Mouse (Mus musculus): ENCODE data around the gene Fignl2. TPM values are rescaled to one million over a fixed set of nuclear protein-coding genes. Genes with fewer than 3 reads are reported as not detected.

Gene Fignl2
- polyA plus RNA-seq (2015; fragmentation: Nextera tagmentation; extraction: Ambion mirVana) = 0.10 and 0.12 TPM in 2 replicates

- peak within 1 kb of the TSS; percentile 75 for H3K4me3 ChIP-seq (ENCODE audit: low read length)
- under 1% methylated on average over 65 of the region's 96 CpGs for WGBS
- peak within 1 kb of the TSS; percentile 77 for H3K9ac ChIP-seq (ENCODE audit: low read length)
- peak within 1 kb of the TSS; percentile 82 for H3K27ac ChIP-seq (ENCODE audit: low read length)
- no peaks in the 10 kb centered on the region for H3K9me3 ChIP-seq (replicated peaks; ENCODE audit: control insufficient read depth, low read length)
- H3K4me2 ChIP-seq (ENCODE audit: low read depth, low read length) = peak within 1 kb of the TSS; percentile 89
- H3K27me3 ChIP-seq (ENCODE audit: control insufficient read depth, insufficient read depth, low read length) = peaks cover 23% of the 10 kb centered on the region
- H3K36me3 ChIP-seq (ENCODE audit: control insufficient read depth, insufficient read depth) = no peaks in the 10 kb centered on the region
- 0 out of 2 replicates have a peak, but pooled peaks cover 3% of the 10 kb centered on the region for H3K4me1 ChIP-seq (ENCODE audit: control insufficient read depth, insufficient read depth, low read length)
- ATAC-seq (replicated peaks; ENCODE audit: extremely low read depth, insufficient read depth, low FRiP score) = peak; percentile 58
Measured at GRCm38 (mm10) chr15:101077813-101078730, at the start of gene Fignl2. TSS of gene Fignl2 (minus strand) at chr15:101078567.

DNA sequence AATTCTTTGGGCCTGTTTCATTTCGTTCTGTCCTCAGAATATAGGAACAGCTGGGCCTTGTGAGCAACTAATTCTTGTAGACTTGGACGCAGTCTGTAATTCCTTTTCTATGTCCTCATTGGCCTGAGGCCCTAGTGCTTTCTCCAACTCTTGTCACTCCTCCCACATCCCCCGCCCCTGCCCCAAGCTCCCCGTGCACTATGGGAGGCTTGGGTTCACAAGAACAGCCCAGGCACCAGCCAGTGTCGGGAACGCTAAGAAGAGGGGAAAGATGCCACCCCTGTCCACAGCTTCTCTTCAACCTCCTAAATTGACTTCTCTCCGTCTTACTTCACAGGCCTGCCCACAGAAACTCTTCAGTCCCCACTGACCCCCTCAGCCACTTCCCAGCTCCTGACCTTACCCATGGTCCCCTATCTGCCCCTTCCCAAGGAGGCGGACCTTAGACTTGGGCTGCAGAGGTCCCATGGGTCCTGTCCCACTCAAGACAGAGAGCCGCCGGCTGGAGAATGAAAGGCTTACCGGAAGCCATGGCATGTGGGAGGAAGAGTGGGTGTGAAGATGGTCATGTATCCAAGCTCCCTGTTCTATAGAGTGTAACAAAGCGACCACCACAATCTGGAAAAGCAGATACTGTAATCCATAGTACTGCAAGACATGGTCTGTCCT is 48.6 kb upstream of the Fignl2 start:
- H3K9me3 ChIP-seq (replicated peaks; ENCODE audit: control insufficient read depth, low read length) = 0 out of 2 replicates have a peak, but pooled peaks cover 2% of the 10 kb centered on the region
- H3K36me3 ChIP-seq (ENCODE audit: control insufficient read depth, insufficient read depth) = no peaks in the 10 kb centered on the region
- WGBS = 60% methylated on average over 12 of the region's 12 CpGs
- peaks cover 31% of the 10 kb centered on the region for H3K27me3 ChIP-seq (ENCODE audit: control insufficient read depth, insufficient read depth, low read length)
- ATAC-seq (replicated peaks; ENCODE audit: extremely low read depth, insufficient read depth, low FRiP score) = peak; percentile 50
- H3K4me2 ChIP-seq (ENCODE audit: low read depth, low read length) = no peak overlapping the region
- H3K9ac ChIP-seq (ENCODE audit: low read length) = no peak overlapping the region
- H3K4me1 ChIP-seq (ENCODE audit: control insufficient read depth, insufficient read depth, low read length) = peaks cover 30% of the 10 kb centered on the region
- no peak overlapping the region for H3K4me3 ChIP-seq (ENCODE audit: low read length)
- H3K27ac ChIP-seq (ENCODE audit: low read length) = peak overlapping the region; percentile 59

DNA sequence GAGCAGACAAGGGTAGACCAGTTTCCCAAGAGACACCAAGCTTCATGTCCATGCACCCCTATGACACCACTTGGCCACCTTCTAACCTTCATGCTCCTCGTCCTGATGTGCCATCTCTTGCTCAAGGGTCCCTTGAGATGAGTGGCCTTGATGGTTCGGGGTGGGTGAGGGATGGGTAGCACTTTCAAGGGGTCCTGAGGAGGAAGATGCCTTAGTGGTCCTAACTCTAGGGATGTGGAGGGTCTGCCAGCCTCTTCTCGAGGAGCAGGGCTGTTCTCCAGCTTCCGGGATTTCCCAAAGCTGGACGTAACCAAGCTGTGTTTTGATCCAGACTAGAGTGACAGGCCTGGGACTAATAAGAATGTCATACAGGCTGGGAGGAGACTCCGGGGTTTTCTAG is 47.2 kb upstream of the Fignl2 start:
- Histone ChIP-seq H3K27me3 (ENCODE audit: control insufficient read depth, insufficient read depth, low read length) (peaks cover 20% of the 10 kb centered on the region), H3K27ac (ENCODE audit: low read length) (no peak overlapping the region), H3K9me3 (replicated peaks; ENCODE audit: control insufficient read depth, low read length) (0 out of 2 replicates have a peak, but pooled peaks cover 2% of the 10 kb centered on the region), H3K36me3 (ENCODE audit: control insufficient read depth, insufficient read depth) (no peaks in the 10 kb centered on the region), H3K4me2 (ENCODE audit: low read depth, low read length) (no peak overlapping the region), H3K4me1 (ENCODE audit: control insufficient read depth, insufficient read depth, low read length) (peaks cover 19% of the 10 kb centered on the region), H3K9ac (ENCODE audit: low read length) (no peak overlapping the region), H3K4me3 (ENCODE audit: low read length) (no peak overlapping the region)
- no peak for ATAC-seq (replicated peaks; ENCODE audit: extremely low read depth, insufficient read depth, low FRiP score)
- WGBS = 78% methylated on average over 6 of the region's 6 CpGs

DNA sequence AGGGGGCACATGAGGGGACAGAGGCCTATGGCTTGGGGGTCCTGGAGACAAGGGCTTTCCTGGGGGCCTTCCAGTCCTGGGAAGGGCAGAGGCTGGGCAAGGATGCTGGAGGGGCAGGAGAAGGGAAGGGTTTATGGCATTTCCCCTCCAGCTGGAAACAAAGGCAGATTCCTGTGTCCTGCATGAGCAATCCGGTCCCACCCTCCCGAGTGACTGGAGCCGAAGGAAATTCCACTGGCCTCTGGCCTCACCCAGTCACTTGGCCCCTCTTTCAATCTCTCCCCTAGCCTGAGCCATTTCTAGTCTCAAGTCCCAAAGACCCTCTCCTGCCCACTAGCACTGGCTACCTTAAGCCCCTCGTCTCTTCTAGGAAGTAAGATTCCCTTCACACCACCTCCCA is 44.8 kb upstream of the Fignl2 start:
- ATAC-seq (replicated peaks; ENCODE audit: extremely low read depth, insufficient read depth, low FRiP score) = no peak
- Histone ChIP-seq H3K9me3 (replicated peaks; ENCODE audit: control insufficient read depth, low read length) (0 out of 2 replicates have a peak, but pooled peaks cover 2% of the 10 kb centered on the region), H3K4me2 (ENCODE audit: low read depth, low read length) (no peak overlapping the region), H3K4me3 (ENCODE audit: low read length) (no peak overlapping the region), H3K9ac (ENCODE audit: low read length) (no peak overlapping the region), H3K36me3 (ENCODE audit: control insufficient read depth, insufficient read depth) (no peaks in the 10 kb centered on the region), H3K4me1 (ENCODE audit: control insufficient read depth, insufficient read depth, low read length) (peaks cover 4% of the 10 kb centered on the region), H3K27ac (ENCODE audit: low read length) (peak overlapping the region; percentile 55; the same call in 1 of the 2 replicates), H3K27me3 (ENCODE audit: control insufficient read depth, insufficient read depth, low read length) (peaks cover 10% of the 10 kb centered on the region)
- 52% methylated on average over 4 of the region's 4 CpGs for WGBS

- 0 out of 2 replicates have a peak, but pooled peaks cover under 1% of the 10 kb centered on the region for H3K27me3 ChIP-seq (ENCODE audit: control insufficient read depth, insufficient read depth, low read length)
- H3K4me3 ChIP-seq (ENCODE audit: low read length) = no peak overlapping the region
- H3K9ac ChIP-seq (ENCODE audit: low read length) = no peak overlapping the region
- H3K4me2 ChIP-seq (ENCODE audit: low read depth, low read length) = no peak overlapping the region
- 0 out of 2 replicates have a peak overlapping the region, but pooled peaks have one; percentile 26 for H3K27ac ChIP-seq (ENCODE audit: low read length)
- no peak for ATAC-seq (replicated peaks; ENCODE audit: extremely low read depth, insufficient read depth, low FRiP score)
- no peaks in the 10 kb centered on the region for H3K36me3 ChIP-seq (ENCODE audit: control insufficient read depth, insufficient read depth)
- peaks cover 2% of the 10 kb centered on the region; the same call in 1 of the 2 replicates for H3K4me1 ChIP-seq (ENCODE audit: control insufficient read depth, insufficient read depth, low read length)
- H3K9me3 ChIP-seq (replicated peaks; ENCODE audit: control insufficient read depth, low read length) = 0 out of 2 replicates have a peak, but pooled peaks cover 2% of the 10 kb centered on the region
- WGBS = 34% methylated on average over 2 of the region's 2 CpGs
Measured at GRCm38 (mm10) chr15:101122290-101122589, 43.9 kb upstream of the Fignl2 start.

DNA sequence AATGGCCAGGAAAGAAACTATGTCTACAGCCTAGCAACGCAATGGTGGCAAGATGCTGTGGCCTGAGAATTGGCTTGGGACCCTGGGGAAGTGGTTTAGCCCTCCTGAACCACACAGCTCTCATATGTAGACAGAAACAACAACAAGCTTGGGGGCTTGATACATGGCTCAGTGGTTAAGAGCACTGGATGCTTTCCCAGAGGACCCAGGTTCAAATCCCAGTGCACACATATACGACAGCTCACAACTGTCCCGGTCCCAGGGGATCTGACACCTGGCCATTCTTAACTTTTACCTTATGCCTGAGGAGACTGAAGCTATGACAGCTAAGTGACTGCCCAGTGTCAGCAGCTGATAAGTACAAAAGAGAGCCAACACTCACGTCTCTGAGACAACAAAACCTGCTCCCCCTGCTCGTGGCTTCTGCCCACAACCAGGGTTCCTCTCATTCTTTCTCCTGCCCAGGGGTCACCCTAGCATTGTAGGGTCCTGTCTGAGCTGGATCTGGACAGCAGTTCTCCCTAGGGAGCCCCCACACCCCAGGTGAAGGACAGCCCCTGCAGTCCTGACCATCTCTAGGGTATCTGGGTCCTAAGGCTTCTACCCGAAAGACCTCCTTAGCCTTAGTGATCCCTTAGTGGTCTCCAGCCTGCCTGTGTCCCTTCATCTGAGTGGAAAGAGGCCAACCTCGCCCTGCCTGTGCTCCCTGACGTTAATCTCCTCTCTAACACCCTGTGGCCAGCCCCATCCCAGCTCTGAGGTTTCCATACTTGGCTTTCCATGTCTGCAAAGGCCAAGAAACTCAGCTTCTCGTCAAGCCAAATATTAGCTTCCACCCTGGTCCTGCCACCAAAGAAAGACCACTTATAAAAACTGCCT is 43.3 kb upstream of the Fignl2 start:
- H3K36me3 ChIP-seq (ENCODE audit: control insufficient read depth, insufficient read depth) = no peaks in the 10 kb centered on the region
- H3K9me3 ChIP-seq (replicated peaks; ENCODE audit: control insufficient read depth, low read length) = 0 out of 2 replicates have a peak, but pooled peaks cover 2% of the 10 kb centered on the region
- no peak overlapping the region for H3K4me2 ChIP-seq (ENCODE audit: low read depth, low read length)
- H3K27ac ChIP-seq (ENCODE audit: low read length) = no peak overlapping the region
- no peak for ATAC-seq (replicated peaks; ENCODE audit: extremely low read depth, insufficient read depth, low FRiP score)
- H3K4me1 ChIP-seq (ENCODE audit: control insufficient read depth, insufficient read depth, low read length) = peaks cover 2% of the 10 kb centered on the region; the same call in 1 of the 2 replicates
- 64% methylated on average over 9 of the region's 9 CpGs for WGBS
- H3K4me3 ChIP-seq (ENCODE audit: low read length) = no peak overlapping the region
- H3K27me3 ChIP-seq (ENCODE audit: control insufficient read depth, insufficient read depth, low read length) = no peaks in the 10 kb centered on the region
- H3K9ac ChIP-seq (ENCODE audit: low read length) = no peak overlapping the region

DNA sequence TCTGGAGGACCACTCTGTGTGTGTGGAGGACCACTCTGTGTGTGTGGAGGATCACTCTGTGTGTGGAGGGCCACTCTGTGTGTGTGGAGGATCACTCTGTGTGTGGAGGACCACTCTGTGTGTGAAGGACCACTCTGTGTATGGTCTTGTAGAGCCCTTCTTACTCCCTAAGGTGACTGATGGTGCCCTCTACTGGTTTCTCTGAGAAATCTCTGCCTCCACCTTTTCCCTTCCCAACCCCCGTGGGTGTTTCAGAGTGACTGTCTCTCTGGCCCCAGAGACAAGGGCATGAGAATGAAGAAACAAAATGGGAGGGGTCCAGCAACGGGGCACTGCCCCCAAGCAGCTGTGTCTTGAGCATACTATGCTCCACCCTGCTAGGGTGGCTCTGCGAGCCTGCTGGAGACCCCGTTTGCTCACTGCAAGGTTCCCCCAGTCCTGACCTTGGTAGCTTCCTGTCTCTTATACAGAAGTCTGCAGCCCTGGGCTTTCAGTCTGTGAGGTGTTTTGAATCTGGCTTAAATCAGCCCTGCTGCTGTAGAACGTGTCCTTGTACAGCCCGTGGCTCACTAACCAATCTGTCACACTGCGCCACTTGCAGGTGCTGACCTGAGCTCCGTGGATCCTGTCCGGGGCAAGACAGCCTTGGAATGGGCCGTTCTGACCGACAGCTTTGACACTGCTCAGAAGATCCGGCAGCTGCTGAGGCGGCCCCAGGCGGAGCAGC is 40.2 kb upstream of the Fignl2 start:
- no peak for ATAC-seq (replicated peaks; ENCODE audit: extremely low read depth, insufficient read depth, low FRiP score)
- H3K4me1 ChIP-seq (ENCODE audit: control insufficient read depth, insufficient read depth, low read length) = peaks cover 2% of the 10 kb centered on the region; the same call in 1 of the 2 replicates
- H3K9ac ChIP-seq (ENCODE audit: low read length) = no peak overlapping the region
- WGBS = 55% methylated on average over 14 of the region's 14 CpGs
- no peak overlapping the region for H3K27ac ChIP-seq (ENCODE audit: low read length)
- no peaks in the 10 kb centered on the region for H3K27me3 ChIP-seq (ENCODE audit: control insufficient read depth, insufficient read depth, low read length)
- H3K4me2 ChIP-seq (ENCODE audit: low read depth, low read length) = no peak overlapping the region
- no peaks in the 10 kb centered on the region for H3K36me3 ChIP-seq (ENCODE audit: control insufficient read depth, insufficient read depth)
- H3K9me3 ChIP-seq (replicated peaks; ENCODE audit: control insufficient read depth, low read length) = peaks cover 4% of the 10 kb centered on the region; the same call in 1 of the 2 replicates
- no peak overlapping the region for H3K4me3 ChIP-seq (ENCODE audit: low read length)

Data from heart, embryonic 16.5 days (tissue).